Mouse (Mus musculus): ENCODE data around the gene Snrnp40.

- no peak for TF ChIP-seq EP300 (optimal IDR thresholded peaks at IDR 0.05)
- no peak for TF ChIP-seq CTCF (IDR thresholded peaks at IDR 0.05; ENCODE audit: low read depth)
Measured at GRCm38 (mm10) chr4:130312526-130312925, 47.4 kb upstream of the Snrnp40 start.

Measured in stomach, postnatal 0 days (tissue).